Mouse (Mus musculus) neural tube, embryonic 14.5 days (tissue): Measurements from ENCODE around the gene Cox8c. TPM values are rescaled to one million over a fixed set of nuclear protein-coding genes. Genes with fewer than 3 reads are reported as not detected.

ENCODE experiments used
- ATAC-seq: fragments of 200-750 bp; cut with Nextera tagmentation; 2 replicates; pipeline ENCODE4 v1.8.0; 2017; ENCODE audit warnings: low read depth, mild to moderate bottlenecking, moderate TSS enrichment, moderate library complexity
- H3K27ac ChIP-seq: fragments of 300-500 bp; sonication (generic); 2 replicates; pipeline ENCODE4 v1.5.1; 2014; ENCODE audit warnings: low read depth, mild to moderate bottlenecking, control low read depth, low read length, moderate library complexity, mixed read lengths
- H3K27me3 ChIP-seq: fragments of 300-500 bp; sonication (generic); 2 replicates; pipeline ENCODE4 v1.6.1; 2014; ENCODE audit warnings: low read length; ENCODE audit not compliant: control insufficient read depth, insufficient read depth
- H3K36me3 ChIP-seq: fragments of 300-500 bp; sonication (generic); 2 replicates; pipeline ENCODE4 v1.6.1; 2014; ENCODE audit warnings: low read length, mixed read lengths; ENCODE audit not compliant: control insufficient read depth, insufficient read depth
- H3K4me1 ChIP-seq: fragments of 300-500 bp; sonication (generic); 2 replicates; pipeline ENCODE4 v1.6.1; 2014; ENCODE audit warnings: low read length; ENCODE audit not compliant: control insufficient read depth, insufficient read depth
- H3K4me2 ChIP-seq: fragments of 300-500 bp; sonication (generic); 2 replicates; pipeline ENCODE4 v1.6.1; 2014; ENCODE audit warnings: mild to moderate bottlenecking, low read depth, low read length, control low read depth
- H3K4me3 ChIP-seq: fragments of 300-500 bp; sonication (generic); 2 replicates; pipeline ENCODE4 v1.5.1; 2014; ENCODE audit warnings: low read depth, low read length, control low read depth, mixed read lengths
- H3K9ac ChIP-seq: fragments of 300-500 bp; sonication (generic); replicated peaks from 2 replicates; pipeline ENCODE4 v1.6.1; 2014; ENCODE audit warnings: low read depth, mild to moderate bottlenecking, control low read depth, low read length, mixed read lengths
- H3K9me3 ChIP-seq: fragments of 300-500 bp; sonication (generic); 2 replicates; pipeline ENCODE4 v1.6.1; 2016; ENCODE audit warnings: low read length; ENCODE audit not compliant: control insufficient read depth
- WGBS: fragments of 180-500 bp; shearing (Covaris S2); extraction: QIAGEN DNeasy Blood & Tissue Kit; methylation state at CpG from one replicate; pipeline ENCODE4 v1.1.7; 2014; 5-methylcytosine and 5-hydroxymethylcytosine counted together
- polyA plus RNA-seq: library from polyadenylated mRNA; unstranded; fragments of >200 nt; fragmentation: Nextera tagmentation; extraction: Ambion mirVana; gene quantifications from 2 replicates; pipeline ENCODE4 v1.2.1, GENCODE M21; 2014

Gene Cox8c
- polyA plus RNA-seq: not detected in 2 replicates

- no peak within 1 kb of the TSS for H3K4me3 ChIP-seq
- H3K36me3 ChIP-seq: no peaks in the 10 kb centered on the region
- H3K27ac ChIP-seq: no peak within 1 kb of the TSS
- WGBS: 91% methylated on average over 17 of the region's 17 CpGs
- no peak within 1 kb of the TSS for H3K9ac ChIP-seq
- no peaks in the 10 kb centered on the region for H3K9me3 ChIP-seq
- H3K4me1 ChIP-seq: no peaks in the 10 kb centered on the region
- H3K4me2 ChIP-seq: no peak within 1 kb of the TSS
- no peaks in the 10 kb centered on the region for H3K27me3 ChIP-seq
- ATAC-seq: no peak
These were observed at the start of gene Cox8c for GRCm38 (mm10) chr12:102899091-102899490. Gene Cox8c, plus strand, starts transcription at chr12:102899316.

GRCm38 (mm10) chr12:102860806-102861205 is 38.3 kb upstream of the Cox8c start:
- no peak overlapping the region for H3K4me3 ChIP-seq
- no peak for ATAC-seq
- no peaks in the 10 kb centered on the region for H3K9me3 ChIP-seq
- no peaks in the 10 kb centered on the region for H3K27me3 ChIP-seq
- H3K27ac ChIP-seq: no peak overlapping the region
- no peak overlapping the region for H3K4me2 ChIP-seq
- H3K9ac ChIP-seq: no peak overlapping the region
- H3K4me1 ChIP-seq: 0 out of 2 replicates have a peak, but pooled peaks cover 3% of the 10 kb centered on the region
- no peaks in the 10 kb centered on the region for H3K36me3 ChIP-seq

- 94% methylated on average over 2 of the region's 2 CpGs for WGBS
These were observed 29.3 kb upstream of the Cox8c start for GRCm38 (mm10) chr12:102869802-102870201.

GRCm38 (mm10) chr12:102870527-102870926 is 28.6 kb upstream of the Cox8c start:
- H3K27me3 ChIP-seq: no peaks in the 10 kb centered on the region
- ATAC-seq: no peak
- no peaks in the 10 kb centered on the region for H3K9me3 ChIP-seq
- 94% methylated on average over 1 of the region's 1 CpGs for WGBS
- no peaks in the 10 kb centered on the region for H3K36me3 ChIP-seq
- H3K4me1 ChIP-seq: no peaks in the 10 kb centered on the region; the same call in 1 of the 2 replicates
- no peak overlapping the region for H3K4me3 ChIP-seq
- no peak overlapping the region for H3K27ac ChIP-seq
- no peak overlapping the region for H3K4me2 ChIP-seq
- H3K9ac ChIP-seq: no peak overlapping the region

More at GRCm38 (mm10) chr12:102869802-102870201, 29.3 kb upstream of the Cox8c start:
- no peaks in the 10 kb centered on the region for H3K36me3 ChIP-seq
- no peaks in the 10 kb centered on the region for H3K4me1 ChIP-seq
- no peaks in the 10 kb centered on the region for H3K27me3 ChIP-seq
- H3K9ac ChIP-seq: no peak overlapping the region
- ATAC-seq: no peak
- H3K4me2 ChIP-seq: no peak overlapping the region
- H3K9me3 ChIP-seq: no peaks in the 10 kb centered on the region
- H3K4me3 ChIP-seq: no peak overlapping the region
- H3K27ac ChIP-seq: no peak overlapping the region

- Histone ChIP-seq H3K4me3 (peak overlapping the region; percentile 89), H3K4me1 (peaks cover 16% of the 10 kb centered on the region), H3K36me3 (no peaks in the 10 kb centered on the region), H3K27me3 (no peaks in the 10 kb centered on the region), H3K9me3 (no peaks in the 10 kb centered on the region), H3K4me2 (peak overlapping the region; percentile 82), H3K9ac (peak overlapping the region; percentile 86), H3K27ac (peak overlapping the region; percentile 94)
- ATAC-seq: peak; percentile 77
- WGBS: under 1% methylated on average over 56 of the region's 70 CpGs
These were observed 21.6 kb upstream of the Cox8c start for GRCm38 (mm10) chr12:102877301-102878030.

GRCm38 (mm10) chr12:102878031-102878823 is 20.9 kb upstream of the Cox8c start, which contains the start of gene Btbd7:
Gene Btbd7, minus strand, starts transcription at chr12:102878471.
- Histone ChIP-seq H3K4me3 (peak within 1 kb of the TSS; percentile 89), H3K9ac (peak within 1 kb of the TSS; percentile 86), H3K4me2 (peak within 1 kb of the TSS; percentile 82), H3K27ac (peak within 1 kb of the TSS; percentile 94), H3K4me1 (peaks cover 16% of the 10 kb centered on the region), H3K9me3 (no peaks in the 10 kb centered on the region), H3K27me3 (no peaks in the 10 kb centered on the region), H3K36me3 (no peaks in the 10 kb centered on the region)
- ATAC-seq: peak; percentile 96
- WGBS: under 1% methylated on average over 77 of the region's 95 CpGs

- peak overlapping the region; percentile 86; the same call in 1 of the 2 replicates for H3K9ac ChIP-seq
- H3K4me1 ChIP-seq: peaks cover 16% of the 10 kb centered on the region
- H3K4me2 ChIP-seq: peak overlapping the region; percentile 57
- no peaks in the 10 kb centered on the region for H3K27me3 ChIP-seq
- H3K9me3 ChIP-seq: no peaks in the 10 kb centered on the region
- ATAC-seq: no peak
- 27% methylated on average over 7 of the region's 7 CpGs for WGBS
- H3K4me3 ChIP-seq: peak overlapping the region; percentile 89
- H3K27ac ChIP-seq: peak overlapping the region; percentile 71; the same call in 1 of the 2 replicates
- no peaks in the 10 kb centered on the region for H3K36me3 ChIP-seq
These were observed 20.2 kb upstream of the Cox8c start for GRCm38 (mm10) chr12:102878901-102879300.

- Histone ChIP-seq H3K27ac (no peak overlapping the region), H3K4me1 (no peaks in the 10 kb centered on the region), H3K36me3 (no peaks in the 10 kb centered on the region), H3K4me2 (no peak overlapping the region), H3K9ac (no peak overlapping the region), H3K27me3 (no peaks in the 10 kb centered on the region), H3K9me3 (no peaks in the 10 kb centered on the region), H3K4me3 (no peak overlapping the region)
- ATAC-seq: peak; percentile 84; the same call in 1 of the 2 replicates
- 24% methylated on average over 5 of the region's 5 CpGs for WGBS
These were observed 13.4 kb upstream of the Cox8c start for GRCm38 (mm10) chr12:102885735-102886134.

GRCm38 (mm10) chr12:102887366-102887765 is 11.8 kb upstream of the Cox8c start:
- H3K4me1 ChIP-seq: no peaks in the 10 kb centered on the region
- no peak overlapping the region for H3K4me2 ChIP-seq
- H3K4me3 ChIP-seq: no peak overlapping the region
- no peak overlapping the region for H3K27ac ChIP-seq
- 53% methylated on average over 10 of the region's 10 CpGs for WGBS
- H3K36me3 ChIP-seq: no peaks in the 10 kb centered on the region
- H3K27me3 ChIP-seq: no peaks in the 10 kb centered on the region
- no peaks in the 10 kb centered on the region for H3K9me3 ChIP-seq
- H3K9ac ChIP-seq: no peak overlapping the region
- ATAC-seq: no peak
